Mouse (Mus musculus) forebrain, embryonic 12.5 days (tissue): ENCODE measurements around the gene Ggt6. TPM values are rescaled to one million over a fixed set of nuclear protein-coding genes. Genes with fewer than 3 reads are reported as not detected.
A peak's percentile ranks its signal among the peaks of the same experiment; 100 is the strongest.

Experiments used
- ATAC-seq: fragments of 200-750 bp; cut with Nextera tagmentation; 2 replicates; pipeline ENCODE4 v1.8.0; 2017; ENCODE audit warnings: moderate TSS enrichment; ENCODE audit not compliant: low FRiP score
- H3K27ac ChIP-seq: fragments of 300-500 bp; sonication (generic); 2 replicates; pipeline ENCODE4 v1.5.1; 2016; ENCODE audit warnings: mild to moderate bottlenecking
- H3K27me3 ChIP-seq: fragments of 300-500 bp; sonication (generic); 2 replicates; pipeline ENCODE4 v1.6.1; 2016; ENCODE audit warnings: mild to moderate bottlenecking
- H3K36me3 ChIP-seq: fragments of 300-500 bp; sonication (generic); replicated peaks from 2 replicates; pipeline ENCODE4 v1.6.1; 2016; ENCODE audit warnings: mild to moderate bottlenecking
- H3K4me1 ChIP-seq: fragments of 300-500 bp; sonication (generic); 2 replicates; pipeline ENCODE4 v1.6.1; 2016
- H3K4me2 ChIP-seq: fragments of 300-500 bp; sonication (generic); 2 replicates; pipeline ENCODE4 v1.6.1; 2016; ENCODE audit warnings: mild to moderate bottlenecking, moderate library complexity
- H3K4me3 ChIP-seq: fragments of 300-500 bp; sonication (generic); replicated peaks from 2 replicates; pipeline ENCODE4 v1.5.1; 2016; ENCODE audit warnings: mild to moderate bottlenecking
- H3K9ac ChIP-seq: fragments of 300-500 bp; sonication (generic); 2 replicates; pipeline ENCODE4 v1.6.1; 2016; ENCODE audit warnings: mild to moderate bottlenecking
- H3K9me3 ChIP-seq: fragments of 300-500 bp; sonication (generic); 2 replicates; pipeline ENCODE4 v1.6.1; 2016
- WGBS: fragments of 180-500 bp; shearing (Covaris S2); methylation state at CpG from one replicate; pipeline ENCODE4 v1.1.7; 2016; 5-methylcytosine and 5-hydroxymethylcytosine counted together
- polyA plus RNA-seq: library from polyadenylated mRNA; unstranded; fragments of >200 nt; fragmentation: Nextera tagmentation; extraction: Ambion mirVana; gene quantifications from 2 replicates; pipeline ENCODE4 v1.2.1, GENCODE M21; 2016

The Ggt6 gene
- polyA plus RNA-seq, 1 experiment from 2014 or later, result not detected

DNA sequence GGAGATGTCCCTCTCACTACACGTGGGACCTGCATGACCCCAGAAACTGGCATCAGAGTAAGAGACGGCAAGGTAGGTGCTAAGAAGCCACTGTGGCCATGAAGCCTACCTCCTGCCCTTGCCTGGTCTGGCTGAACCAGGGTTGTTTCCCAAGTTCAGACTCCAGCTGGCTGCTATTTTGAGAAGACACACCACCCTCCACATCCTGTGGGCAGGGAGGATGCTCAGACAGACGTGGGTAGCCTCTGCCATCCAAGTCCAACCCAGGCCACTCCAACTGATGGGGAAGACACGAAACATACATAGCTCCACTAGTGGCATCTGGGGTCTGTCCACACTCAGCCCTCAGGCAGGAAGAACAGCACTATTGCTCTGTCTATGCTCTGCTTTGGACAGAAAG is 34.7 kb downstream of the Ggt6 start:
- Histone ChIP-seq H3K4me1 (peaks cover 17% of the 10 kb centered on the region), H3K27ac (no peak overlapping the region), H3K4me3 (no peak overlapping the region), H3K9ac (no peak overlapping the region), H3K4me2 (no peak overlapping the region), H3K27me3 (no peaks in the 10 kb centered on the region), H3K9me3 (no peaks in the 10 kb centered on the region), H3K36me3 (no peaks in the 10 kb centered on the region)
- WGBS, result 79% methylated on average over 4 of the region's 4 CpGs
- ATAC-seq, result no peak

DNA sequence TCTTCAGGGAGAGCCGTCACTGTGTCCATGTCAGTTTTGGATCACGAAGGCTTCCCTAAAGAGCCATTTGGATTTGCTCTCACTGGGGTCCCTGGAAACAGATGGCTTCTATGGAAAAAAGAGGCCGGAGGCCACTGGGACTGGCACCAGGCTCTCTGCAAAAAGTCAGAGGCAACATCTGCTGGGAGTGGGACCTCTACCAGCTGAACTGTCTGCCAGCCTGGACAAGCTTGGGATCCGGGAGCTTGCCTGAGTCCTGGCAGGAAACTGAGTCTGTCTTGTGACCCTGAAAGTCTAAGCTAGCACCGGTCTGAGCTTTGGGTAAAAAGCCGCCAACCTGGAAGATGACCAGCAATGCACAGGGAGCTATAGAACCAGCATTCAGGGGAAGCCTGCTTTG is 36.1 kb downstream of the Ggt6 start:
- Histone ChIP-seq H3K4me2 (no peak overlapping the region), H3K9ac (no peak overlapping the region), H3K27ac (no peak overlapping the region), H3K36me3 (no peaks in the 10 kb centered on the region), H3K4me1 (peaks cover 13% of the 10 kb centered on the region), H3K4me3 (no peak overlapping the region), H3K9me3 (no peaks in the 10 kb centered on the region), H3K27me3 (no peaks in the 10 kb centered on the region)
- ATAC-seq, result no peak
- 91% methylated on average over 6 of the region's 6 CpGs for WGBS

DNA sequence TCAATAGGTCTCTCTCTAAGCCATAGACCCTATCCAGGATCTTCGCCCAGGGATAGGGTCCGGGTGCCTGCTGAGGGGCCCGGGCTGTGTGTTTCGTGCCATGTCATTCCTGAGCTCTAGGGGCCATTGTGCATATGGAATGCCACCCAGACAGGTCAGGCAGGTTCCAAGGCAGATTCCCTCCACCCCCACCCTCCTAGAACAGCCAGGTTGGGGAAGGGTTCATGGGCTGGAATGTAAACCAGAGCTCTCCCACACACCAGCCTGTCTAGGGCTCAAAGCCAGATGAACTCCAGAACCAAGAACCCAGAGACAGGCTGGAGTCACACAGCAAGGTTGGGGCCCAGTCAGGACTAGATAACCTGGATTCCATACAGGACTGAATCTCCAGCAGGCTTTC is 38.2 kb downstream of the Ggt6 start:
- H3K4me1 ChIP-seq, result peaks cover 17% of the 10 kb centered on the region
- H3K4me2 ChIP-seq, result no peak overlapping the region
- 88% methylated on average over 4 of the region's 4 CpGs for WGBS
- H3K27ac ChIP-seq, result no peak overlapping the region
- no peaks in the 10 kb centered on the region for H3K36me3 ChIP-seq
- H3K9me3 ChIP-seq, result no peaks in the 10 kb centered on the region
- no peak overlapping the region for H3K4me3 ChIP-seq
- ATAC-seq, result no peak
- H3K9ac ChIP-seq, result no peak overlapping the region
- no peaks in the 10 kb centered on the region for H3K27me3 ChIP-seq

DNA sequence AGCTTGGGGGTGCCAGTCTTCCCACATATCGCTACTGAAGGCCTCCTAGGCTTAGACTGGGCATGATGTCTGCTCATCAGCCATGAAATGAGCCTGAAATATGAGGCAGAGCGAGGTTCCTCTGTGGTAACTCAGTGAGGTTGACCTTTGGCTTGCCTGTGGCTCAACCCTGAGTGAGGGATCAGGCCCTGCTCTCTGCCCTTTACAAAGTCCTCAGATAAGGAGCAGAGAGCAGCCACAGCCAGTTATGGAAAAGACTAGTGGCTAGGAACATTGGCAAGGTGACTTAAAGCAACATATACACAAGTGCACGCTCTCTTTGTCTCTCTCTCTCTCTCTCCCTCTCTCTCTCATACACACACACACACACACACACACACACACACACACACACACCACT is 39.6 kb downstream of the Ggt6 start:
- Histone ChIP-seq H3K36me3 (no peaks in the 10 kb centered on the region), H3K9ac (no peak overlapping the region), H3K4me1 (peaks cover 7% of the 10 kb centered on the region; the same call in 1 of the 2 replicates), H3K27me3 (no peaks in the 10 kb centered on the region), H3K4me2 (no peak overlapping the region), H3K9me3 (no peaks in the 10 kb centered on the region), H3K27ac (no peak overlapping the region), H3K4me3 (no peak overlapping the region)
- 81% methylated on average over 3 of the region's 3 CpGs for WGBS
- ATAC-seq, result no peak

DNA sequence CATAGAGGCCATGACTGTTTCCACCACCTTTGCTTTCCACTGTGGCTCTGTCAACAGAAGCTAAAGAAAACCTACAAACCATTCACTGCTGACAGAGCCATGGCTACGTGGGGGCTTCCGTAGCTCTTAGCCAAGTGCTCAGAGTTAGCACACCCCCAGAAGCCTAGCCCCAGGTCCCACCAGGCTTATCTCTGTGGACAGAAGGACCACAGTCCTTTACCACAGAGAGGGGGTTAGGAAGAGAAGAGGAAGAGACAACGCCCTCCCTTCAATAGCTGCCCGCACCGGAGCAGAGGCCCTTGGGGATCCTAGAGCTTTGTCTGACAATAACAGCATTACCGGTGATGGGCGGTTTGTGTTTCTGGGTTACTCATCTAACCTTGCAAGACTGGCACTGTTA is 40.1 kb downstream of the Ggt6 start:
- H3K36me3 ChIP-seq, result no peaks in the 10 kb centered on the region
- H3K4me1 ChIP-seq, result peaks cover 7% of the 10 kb centered on the region; the same call in 1 of the 2 replicates
- H3K9me3 ChIP-seq, result no peaks in the 10 kb centered on the region
- no peak overlapping the region for H3K27ac ChIP-seq
- H3K4me2 ChIP-seq, result no peak overlapping the region
- no peak overlapping the region for H3K4me3 ChIP-seq
- H3K9ac ChIP-seq, result no peak overlapping the region
- 83% methylated on average over 7 of the region's 7 CpGs for WGBS
- ATAC-seq, result no peak
- no peaks in the 10 kb centered on the region for H3K27me3 ChIP-seq

DNA sequence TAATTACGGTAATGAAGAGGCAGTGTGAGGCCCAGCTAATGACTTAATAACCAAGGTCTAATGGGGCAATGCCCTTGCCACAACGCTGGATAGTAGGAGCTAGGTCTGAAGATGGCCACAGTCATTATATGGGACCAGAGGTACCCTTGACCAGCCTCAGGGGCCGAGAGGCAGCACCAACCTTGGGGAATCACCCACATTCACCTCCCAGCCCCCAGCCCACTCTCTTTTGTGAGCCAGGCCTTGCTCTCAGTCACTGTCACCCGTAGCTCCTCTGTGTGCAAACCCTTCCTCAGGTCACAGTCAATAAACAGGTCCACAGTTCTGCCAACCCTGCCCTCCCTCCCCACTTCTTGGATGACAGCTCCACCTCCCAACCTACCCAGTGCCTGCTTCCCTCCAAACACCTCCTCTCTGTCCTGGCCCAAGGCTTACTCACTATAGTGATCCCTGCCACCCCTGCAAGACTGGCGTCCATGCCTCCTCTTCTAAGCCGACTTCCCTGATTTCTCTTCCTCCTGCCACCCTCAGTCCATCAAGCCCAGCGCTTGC is 40.8 kb downstream of the Ggt6 start:
- no peaks in the 10 kb centered on the region for H3K36me3 ChIP-seq
- ATAC-seq, result no peak
- H3K9me3 ChIP-seq, result no peaks in the 10 kb centered on the region
- H3K27me3 ChIP-seq, result no peaks in the 10 kb centered on the region
- 80% methylated on average over 7 of the region's 7 CpGs for WGBS
- no peak overlapping the region for H3K4me2 ChIP-seq
- H3K4me3 ChIP-seq, result no peak overlapping the region
- H3K4me1 ChIP-seq, result peaks cover 7% of the 10 kb centered on the region; the same call in 1 of the 2 replicates
- H3K9ac ChIP-seq, result no peak overlapping the region
- H3K27ac ChIP-seq, result no peak overlapping the region

DNA sequence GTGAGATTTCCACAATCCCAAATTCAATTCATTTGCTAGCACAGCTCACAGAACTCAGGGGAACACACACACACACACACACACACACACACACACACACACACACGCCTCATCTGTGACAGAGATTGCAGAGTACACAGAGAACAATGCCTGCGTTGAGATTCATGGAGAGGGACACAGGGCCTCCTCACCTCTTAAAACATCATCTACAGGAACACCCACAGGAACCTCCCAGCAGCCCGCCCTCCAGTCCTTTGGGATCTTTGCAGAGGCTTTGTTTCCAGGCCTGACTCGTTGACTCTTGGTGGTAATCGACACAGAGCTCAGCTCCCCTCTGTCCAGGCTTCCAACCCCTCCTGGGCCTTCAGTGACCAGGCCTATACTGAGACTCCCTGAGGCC is 41.9 kb downstream of the Ggt6 start:
- H3K36me3 ChIP-seq, result no peaks in the 10 kb centered on the region

DNA sequence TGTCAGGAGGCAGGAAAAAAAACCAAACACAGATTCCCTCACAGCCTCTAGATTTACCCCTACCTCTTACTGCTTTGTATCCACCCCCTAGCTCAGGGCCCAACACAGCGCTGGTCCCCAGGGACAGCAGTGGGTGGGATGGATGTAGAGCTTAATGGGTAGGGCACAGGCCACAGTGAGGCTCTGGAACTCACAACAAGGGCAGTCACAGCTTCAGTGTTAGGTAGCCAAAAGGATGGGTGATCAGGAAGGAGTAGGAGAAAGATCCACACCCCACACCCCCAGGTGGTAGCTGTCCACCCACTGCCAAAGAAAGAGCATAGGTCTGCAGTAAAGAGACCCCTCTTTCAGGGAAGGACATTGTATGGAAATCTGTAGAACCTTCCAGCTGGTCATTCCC is 42.3 kb downstream of the Ggt6 start:
- Histone ChIP-seq H3K4me1 (peaks cover 7% of the 10 kb centered on the region; the same call in 1 of the 2 replicates), H3K36me3 (no peaks in the 10 kb centered on the region), H3K9ac (no peak overlapping the region), H3K4me2 (no peak overlapping the region), H3K9me3 (no peaks in the 10 kb centered on the region), H3K27ac (no peak overlapping the region), H3K27me3 (no peaks in the 10 kb centered on the region), H3K4me3 (no peak overlapping the region)
- 87% methylated on average over 1 of the region's 1 CpGs for WGBS
- no peak for ATAC-seq

More for the DNA sequence above, 41.9 kb downstream of the Ggt6 start:
- no peak overlapping the region for H3K4me3 ChIP-seq
- no peak overlapping the region for H3K4me2 ChIP-seq
- H3K9me3 ChIP-seq, result no peaks in the 10 kb centered on the region
- peaks cover 7% of the 10 kb centered on the region; the same call in 1 of the 2 replicates for H3K4me1 ChIP-seq
- 41% methylated on average over 5 of the region's 5 CpGs for WGBS
- no peak overlapping the region for H3K9ac ChIP-seq
- ATAC-seq, result no peak
- H3K27me3 ChIP-seq, result no peaks in the 10 kb centered on the region
- H3K27ac ChIP-seq, result no peak overlapping the region

DNA sequence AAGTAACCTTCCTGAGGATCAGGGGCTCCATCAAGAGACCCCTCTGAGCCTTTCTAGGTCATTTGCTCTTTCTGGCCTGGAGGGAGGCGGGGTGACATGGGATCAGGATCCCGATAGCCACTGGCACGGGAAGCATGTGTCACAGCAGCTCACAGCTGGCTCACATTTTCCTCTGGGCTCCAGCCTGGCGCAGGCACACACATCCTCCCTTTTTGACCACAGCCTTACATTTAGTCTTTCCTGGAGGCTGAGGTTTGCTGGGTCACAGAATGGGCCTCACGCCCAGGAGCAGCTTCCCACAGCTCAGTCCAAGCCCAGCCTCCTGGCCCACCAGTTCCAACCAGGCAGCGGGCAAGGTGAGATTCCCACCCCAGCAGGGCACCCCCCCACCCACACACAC is 42.9 kb downstream of the Ggt6 start:
- no peak for ATAC-seq
- 0 out of 2 replicates have a peak overlapping the region, but pooled peaks have one; percentile 3 for H3K27ac ChIP-seq
- H3K9ac ChIP-seq, result no peak overlapping the region
- no peak overlapping the region for H3K4me3 ChIP-seq
- H3K4me1 ChIP-seq, result peaks cover 7% of the 10 kb centered on the region; the same call in 1 of the 2 replicates
- no peaks in the 10 kb centered on the region for H3K9me3 ChIP-seq
- no peaks in the 10 kb centered on the region for H3K27me3 ChIP-seq
- 74% methylated on average over 5 of the region's 6 CpGs for WGBS
- H3K36me3 ChIP-seq, result no peaks in the 10 kb centered on the region
- no peak overlapping the region for H3K4me2 ChIP-seq

DNA sequence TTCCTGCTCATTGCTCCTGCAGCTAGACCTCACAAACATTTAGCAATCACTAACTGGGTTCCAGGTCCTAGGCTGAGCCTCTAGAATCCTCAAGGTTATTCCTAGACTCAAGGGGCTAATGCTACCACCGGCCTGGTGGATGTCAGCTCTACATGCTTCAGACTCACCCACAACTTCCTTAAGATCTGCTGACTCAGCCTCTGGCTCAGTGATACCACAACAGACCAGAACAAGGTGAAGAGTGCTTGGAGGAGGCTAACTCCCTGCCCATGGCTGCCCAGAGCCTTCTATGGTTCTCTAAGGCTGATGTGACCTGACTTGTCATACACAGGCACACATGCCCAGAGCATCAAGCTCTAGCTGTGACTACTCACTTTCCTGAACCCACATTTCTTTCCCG is 44.2 kb downstream of the Ggt6 start:
- Histone ChIP-seq H3K36me3 (no peaks in the 10 kb centered on the region), H3K27ac (no peak overlapping the region), H3K9me3 (no peaks in the 10 kb centered on the region), H3K9ac (no peak overlapping the region), H3K4me3 (no peak overlapping the region), H3K27me3 (no peaks in the 10 kb centered on the region), H3K4me1 (peaks cover 7% of the 10 kb centered on the region; the same call in 1 of the 2 replicates), H3K4me2 (no peak overlapping the region)
- WGBS, result 84% methylated on average over 2 of the region's 2 CpGs
- no peak for ATAC-seq

DNA sequence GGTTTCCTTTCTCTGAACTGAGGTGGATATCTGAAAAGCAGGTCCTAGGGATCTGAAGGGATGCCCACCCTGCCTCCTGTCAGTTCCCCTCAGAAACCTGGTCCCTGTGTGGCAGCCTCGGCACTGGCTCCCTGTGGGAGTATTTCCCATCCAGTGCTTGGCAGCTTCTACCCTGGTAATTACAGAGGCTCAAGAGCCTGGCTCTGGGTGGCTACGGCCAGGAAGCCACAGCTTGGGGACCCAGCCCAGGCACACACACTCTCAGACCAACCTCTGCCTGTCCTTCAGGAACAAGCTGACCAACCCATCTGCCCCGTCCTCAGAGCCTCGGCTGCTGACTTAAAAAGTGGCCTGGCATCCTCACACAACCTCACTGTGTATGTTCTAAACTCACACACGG is 46.0 kb downstream of the Ggt6 start:
- Histone ChIP-seq H3K9ac (no peak overlapping the region), H3K4me3 (no peak overlapping the region), H3K27ac (no peak overlapping the region), H3K4me1 (peaks cover 4% of the 10 kb centered on the region; the same call in 1 of the 2 replicates), H3K9me3 (no peaks in the 10 kb centered on the region), H3K27me3 (peaks cover 6% of the 10 kb centered on the region; the same call in 1 of the 2 replicates), H3K36me3 (no peaks in the 10 kb centered on the region), H3K4me2 (no peak overlapping the region)
- 74% methylated on average over 5 of the region's 5 CpGs for WGBS
- ATAC-seq, result no peak

DNA sequence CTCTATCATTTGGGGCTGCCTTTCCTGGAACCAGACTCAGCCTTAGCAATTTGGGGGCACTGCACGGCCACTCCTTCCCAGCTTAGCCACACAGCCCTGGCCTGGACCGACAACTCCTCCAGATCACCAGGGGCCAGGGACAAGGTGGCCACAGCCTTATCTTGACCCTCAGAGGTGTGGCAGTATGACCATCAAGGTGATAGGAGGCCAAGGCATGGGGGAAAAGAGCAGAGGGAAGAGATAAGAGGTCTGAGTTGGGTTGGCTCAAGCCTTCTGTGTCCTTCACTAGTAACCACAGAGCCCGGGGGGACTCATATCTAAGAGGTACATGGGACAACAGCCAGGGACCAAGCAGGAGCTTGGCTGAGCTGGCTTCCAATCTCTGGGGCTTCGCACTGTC is 46.6 kb downstream of the Ggt6 start:
- no peak overlapping the region for H3K9ac ChIP-seq
- H3K27me3 ChIP-seq, result peaks cover 12% of the 10 kb centered on the region
- WGBS, result 88% methylated on average over 4 of the region's 4 CpGs
- H3K4me3 ChIP-seq, result no peak overlapping the region
- no peak overlapping the region for H3K4me2 ChIP-seq
- ATAC-seq, result no peak
- H3K4me1 ChIP-seq, result peaks cover 4% of the 10 kb centered on the region; the same call in 1 of the 2 replicates
- no peak overlapping the region for H3K27ac ChIP-seq
- no peaks in the 10 kb centered on the region for H3K9me3 ChIP-seq
- no peaks in the 10 kb centered on the region for H3K36me3 ChIP-seq

DNA sequence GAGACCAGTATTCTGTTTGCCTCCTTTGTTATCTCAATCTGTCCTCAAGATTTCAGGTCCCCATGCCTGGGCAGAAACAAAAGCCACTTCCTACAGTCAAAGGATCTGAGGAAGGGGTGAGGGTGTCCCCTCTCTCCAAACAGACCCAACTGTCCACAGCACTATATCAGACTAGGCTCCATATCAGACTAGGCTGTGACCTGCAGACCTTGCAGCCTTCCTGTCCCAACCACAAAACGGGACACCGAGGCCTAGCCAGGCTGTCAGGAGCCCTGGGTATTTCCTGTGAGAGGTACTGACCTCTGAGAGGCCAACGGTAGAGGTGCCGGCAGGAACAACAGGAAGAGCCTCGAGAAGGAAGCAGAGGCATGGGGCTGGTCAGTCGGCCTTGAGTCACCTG is 49.2 kb downstream of the Ggt6 start:
- WGBS, result 81% methylated on average over 6 of the region's 6 CpGs
- Histone ChIP-seq H3K36me3 (no peaks in the 10 kb centered on the region), H3K9me3 (no peaks in the 10 kb centered on the region), H3K9ac (no peak overlapping the region), H3K27me3 (peaks cover 36% of the 10 kb centered on the region), H3K4me1 (peaks cover 19% of the 10 kb centered on the region), H3K27ac (0 out of 2 replicates have a peak overlapping the region, but pooled peaks have one; percentile 2), H3K4me2 (no peak overlapping the region), H3K4me3 (no peak overlapping the region)
- ATAC-seq, result no peak
